9 mouse cellular contexts compared by ENCODE assay signal in genomic region chr3:82362452-82362851, GRCm38 (mm10). TPM values are rescaled to one million over a fixed set of nuclear protein-coding genes. Genes with fewer than 3 reads are reported as not detected.
DNase-seq lines count a peak whose midpoint lies in the region; TF ChIP-seq lines count a peak whose summit lies in the region.
"Had no signal": no experiment of that assay in that cellular context is flagged by ENCODE, and none has a peak within 500 bp of the region (broad histone marks: within the 10 kb centered on the region; RNA-seq: fewer than 3 reads in every experiment).

No protein-coding gene starts in this region.

- peaks cover 3% of the 10 kb centered on the region; the same call in 1 of the 2 replicates for H3K4me1 ChIP-seq in kidney, adult 2 months (ENCODE audit: control insufficient read depth, insufficient read depth, low read length)
- H3K4me1 ChIP-seq in ES-Bruce4 (ENCODE audit: control insufficient read depth, insufficient read depth, low read length) = no peaks in the 10 kb centered on the region
- no peaks in the 10 kb centered on the region; the same call in 1 of the 2 replicates for H3K4me1 ChIP-seq in liver, adult 2 months (ENCODE audit: control insufficient read depth, insufficient read depth, low read length)
- H3K4me1 ChIP-seq: embryonic facial prominence, embryonic 12.5 days had no signal

- H3K9me3 ChIP-seq in ES-Bruce4 (replicated peaks; ENCODE audit: control insufficient read depth, insufficient read depth, low read length, poor library complexity, severe bottlenecking) = no peaks in the 10 kb centered on the region
- H3K9me3 ChIP-seq: embryonic facial prominence, embryonic 12.5 days had no signal

- WGBS in kidney, adult 2 months = 28% methylated on average over 4 of the region's 4 CpGs
- WGBS in liver, adult 2 months = 48% methylated on average over 4 of the region's 4 CpGs

- intact Hi-C loops in gastrocnemius, postnatal 14 days (cut with DNase I; ENCODE audit: low total_unique reads) = no loop called here

- H3K36me3 ChIP-seq in kidney, adult 2 months (ENCODE audit: control insufficient read depth, insufficient read depth, low read length) = no peaks in the 10 kb centered on the region; the same call in 1 of the 2 replicates
- peaks cover 2% of the 10 kb centered on the region for H3K36me3 ChIP-seq in ES-Bruce4 (ENCODE audit: control insufficient read depth, insufficient read depth, low read length, poor library complexity, severe bottlenecking)
- H3K36me3 ChIP-seq in liver, adult 2 months (ENCODE audit: control insufficient read depth, insufficient read depth, low read length) = no peaks in the 10 kb centered on the region

- H3K79me2 ChIP-seq in liver, adult 2 months (ENCODE audit: control insufficient read depth, insufficient read depth, low read length) = no peaks in the 10 kb centered on the region

- TF ChIP-seq CTCF in kidney, adult 2 months (conservative IDR thresholded peaks at IDR 0.05; ENCODE audit: insufficient read depth, insufficient read length, low read depth, low read length) = peak; percentile 57
- TF ChIP-seq CTCF in ES-Bruce4 (IDR thresholded peaks at IDR 0.05; ENCODE audit: low read depth, low read length) = peak; percentile 46
- TF ChIP-seq CTCF in liver, adult 2 months (IDR thresholded peaks at IDR 0.05; ENCODE audit: low read depth, low read length) = peak; percentile 61

- no peak overlapping the region for H3K9ac ChIP-seq in ES-Bruce4 (ENCODE audit: low read depth, poor library complexity, severe bottlenecking)
- H3K9ac ChIP-seq in liver, adult 2 months (ENCODE audit: low read depth, low read length) = no peak overlapping the region
- H3K9ac ChIP-seq: embryonic facial prominence, embryonic 12.5 days had no signal

- no peak for TF ChIP-seq EP300 in ES-Bruce4 (IDR thresholded peaks at IDR 0.05; ENCODE audit: insufficient read depth, low read depth, low read length)

- H3K27ac ChIP-seq in kidney, adult 2 months (ENCODE audit: insufficient read depth, low read depth, low read length) = no peak overlapping the region
- no peak overlapping the region for H3K27ac ChIP-seq in ES-Bruce4 (ENCODE audit: insufficient read depth, low read length)
- no peak overlapping the region for H3K27ac ChIP-seq in liver, adult 2 months (replicated peaks; ENCODE audit: insufficient read depth, low read depth, low read length)
- H3K27ac ChIP-seq: embryonic facial prominence, embryonic 12.5 days; macrophage had no signal

- H3K4me3 ChIP-seq in kidney, adult 2 months (ENCODE audit: insufficient read depth, low read depth, low read length) = no peak overlapping the region
- no peak overlapping the region for H3K4me3 ChIP-seq in ES-Bruce4 (ENCODE audit: low read depth, low read length)
- no peak overlapping the region for H3K4me3 ChIP-seq in liver, adult 2 months (ENCODE audit: insufficient read depth, low read depth, low read length)
- H3K4me3 ChIP-seq: embryonic facial prominence, embryonic 12.5 days had no signal

- no peaks in the 10 kb centered on the region for H3K27me3 ChIP-seq in kidney, adult 2 months (replicated peaks; ENCODE audit: control insufficient read depth, insufficient read depth, low read length)
- no peaks in the 10 kb centered on the region for H3K27me3 ChIP-seq in ES-Bruce4 (ENCODE audit: control insufficient read depth, insufficient read depth, low read length, poor library complexity, severe bottlenecking)
- no peaks in the 10 kb centered on the region for H3K27me3 ChIP-seq in liver, adult 2 months (ENCODE audit: control insufficient read depth, insufficient read depth, low read length)
- H3K27me3 ChIP-seq: embryonic facial prominence, embryonic 12.5 days had no signal

- TF ChIP-seq POLR2A in kidney, adult 2 months (IDR thresholded peaks at IDR 0.05; ENCODE audit: low read depth, low read length) = no peak
- TF ChIP-seq POLR2A in ES-Bruce4 (IDR thresholded peaks at IDR 0.05; ENCODE audit: insufficient read depth, low read length) = no peak
- no peak for TF ChIP-seq POLR2A in liver, adult 2 months (IDR thresholded peaks at IDR 0.05; ENCODE audit: extremely low read depth, insufficient read depth, low read length)

- no peak for DNase-seq in kidney, adult 2 months
- no peak for DNase-seq in kidney, adult 18-20 months
- DNase-seq in 416B (ENCODE audit: low read depth) = peak; percentile 37
- no peak for DNase-seq in liver, adult 2 months (ENCODE audit: extremely low read depth, low read depth, low spot score)
- no peak for DNase-seq in natural killer cell, adult 2 months (ENCODE audit: low spot score in 2 of 2)
- no peak for DNase-seq in gastrocnemius, postnatal 14 days

RNA-seq across cellular contexts. Expression of gene Map9, which starts 4.6 kb away (rescaled TPM):
- 1.2 TPM in 2 replicates for polyA plus RNA-seq in kidney, adult 2 months (2012; rRNA removed)
- polyA plus RNA-seq in ES-Bruce4 (2011; ENCODE audit: insufficient read depth, insufficient read length, low read depth, missing spikeins) = 10.2 and 12.3 TPM in 2 replicates
- total RNA-seq in liver, adult 2 months (2014; rRNA removed) = 0.13 and 0.28 TPM in 2 replicates
- 0.04 and 0.05 TPM in 2 replicates for polyA plus RNA-seq in liver, adult 2 months (2012; rRNA removed)
- 1 to 10 TPM; 1.2 to 1.8 TPM for total RNA-seq in gastrocnemius, postnatal 14 days (2021)
